Mouse (Mus musculus) liver, adult 2 months (tissue): ENCODE measurements at regions not wholly inside any gene's neighbourhood (a gene's known extent, or its start where the extent isn't known, plus 50 kb on each side); places are given as distances from the start of the nearest gene placed in this dataset.

ENCODE experiments used
- CTCF ChIP-seq: fragments of 200-500 bp; IDR thresholded peaks from 2 replicates; pipeline ENCODE4 v1.5.1; 2011; ENCODE audit warnings: low read depth, low read length, control low read depth
- POLR2A ChIP-seq: fragments of 200-500 bp; IDR thresholded peaks from 2 replicates; pipeline ENCODE4 v1.6.1; 2011; ENCODE audit warnings: low read length, control low read depth; ENCODE audit not compliant: insufficient read depth; ENCODE audit errors: extremely low read depth

GRCm38 (mm10) chr11:17842642-17843041, 111.0 kb downstream of the Etaa1 start:
- TF ChIP-seq CTCF (no peak), POLR2A (no peak)
